Mouse (Mus musculus): ENCODE measurements around the gene Itpr3.

DNA sequence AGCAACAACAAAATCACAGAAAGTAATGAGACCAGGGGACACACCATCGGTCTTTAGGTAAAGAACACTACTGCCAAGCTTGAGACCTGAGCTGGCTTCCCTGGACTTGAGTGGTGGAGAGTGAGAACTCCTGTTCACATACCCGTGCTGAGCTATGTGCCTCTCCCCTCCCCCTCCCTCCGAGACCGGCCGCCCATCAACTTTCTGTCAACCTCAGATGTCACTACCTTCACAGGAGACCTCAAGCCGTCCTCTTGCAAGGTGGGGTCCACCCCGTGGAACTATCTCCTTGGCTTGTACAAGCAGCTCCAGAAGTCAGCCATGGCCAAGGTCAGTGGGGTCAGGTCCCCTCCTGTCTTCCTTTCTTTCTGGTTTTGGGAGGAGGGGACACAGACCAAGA lies 24.8 kb upstream of the Itpr3 start:
- no peak for TF ChIP-seq CTCF (IDR thresholded peaks at IDR 0.05; ENCODE audit: control insufficient read depth, insufficient read depth, low read length)
- no peak for TF ChIP-seq POLR2A (IDR thresholded peaks at IDR 0.05; ENCODE audit: borderline replicate concordance, control insufficient read depth, low read depth, low read length)

Data from bone marrow, adult 2 months (tissue).